Mouse (Mus musculus) liver, postnatal 0 days (tissue): ENCODE measurements around the gene Wwox.

Experiments used
- CTCF ChIP-seq: sonication (generic); IDR thresholded peaks from 2 replicates; pipeline ENCODE4 v1.5.1; 2016; ENCODE audit warnings: antibody characterized with exemption, low read depth
- EP300 ChIP-seq: IDR thresholded peaks from 2 replicates; pipeline ENCODE4 v1.6.1; 2016; ENCODE audit warnings: antibody characterized with exemption, low read depth, mild to moderate bottlenecking

DNA sequence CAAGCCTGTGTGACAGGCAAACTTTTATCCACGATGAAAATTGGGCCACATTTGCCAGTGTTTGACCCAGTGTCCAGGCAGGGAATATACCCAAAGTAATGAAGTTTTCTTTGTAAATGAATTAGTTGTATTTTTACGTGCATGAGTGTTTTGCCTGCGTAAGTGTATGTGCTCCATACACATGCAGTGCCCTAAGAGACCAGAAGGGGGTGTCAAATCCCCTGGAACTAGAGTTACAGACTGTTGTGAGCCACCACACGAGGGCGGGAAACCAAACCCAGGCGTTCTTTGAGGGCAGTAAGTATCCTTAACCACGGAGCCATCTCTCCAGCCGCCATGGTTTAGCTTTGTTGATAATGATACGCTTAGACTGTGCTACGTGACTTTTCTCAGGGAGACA is 755.9 kb downstream of the Wwox start:
- TF ChIP-seq CTCF (no peak), EP300 (no peak)
